Comparison of ENCODE assay signal across 13 mouse cellular contexts in the genomic region with DNA sequence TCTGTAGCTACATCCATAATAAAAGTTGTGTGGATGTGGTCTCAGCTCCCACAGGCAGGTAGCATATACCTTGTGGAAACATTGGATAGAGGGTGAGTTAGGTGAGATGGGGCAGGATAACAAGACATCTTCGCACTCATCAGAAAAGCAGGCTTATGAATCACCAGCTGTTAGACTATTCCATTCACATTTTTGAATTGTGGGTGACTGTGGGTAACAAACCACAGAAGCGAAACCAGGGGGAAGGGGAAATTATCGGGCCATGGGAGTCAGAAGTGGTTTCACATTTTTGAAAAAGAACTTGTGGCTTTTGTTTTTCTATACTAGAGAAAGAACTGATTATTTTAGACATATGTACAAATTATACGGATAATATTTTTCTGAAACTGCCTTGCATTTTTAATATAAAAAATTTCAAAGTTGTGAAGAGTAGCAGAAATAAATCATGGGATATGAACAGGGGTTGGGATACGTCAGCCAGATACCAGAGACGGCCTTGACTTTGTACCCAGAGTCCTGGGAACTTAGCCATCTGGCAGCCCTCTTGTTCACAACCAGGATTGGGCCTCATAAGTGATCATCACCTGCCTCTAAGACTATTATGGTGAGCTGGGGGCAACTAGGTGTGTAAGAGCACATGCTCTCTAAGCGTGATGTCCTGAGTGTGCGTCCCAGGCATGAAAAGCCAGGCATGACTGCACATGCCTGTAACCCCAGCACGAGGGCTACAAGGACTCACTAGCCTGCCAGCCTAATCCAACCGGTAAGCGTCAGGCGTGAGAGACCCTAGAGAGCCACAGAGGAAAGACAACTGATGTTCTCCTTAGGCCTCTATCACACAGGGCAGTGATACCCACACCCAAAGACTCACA. TPM values are rescaled to one million over a fixed set of nuclear protein-coding genes. Genes with fewer than 3 reads are reported as not detected.
DNase-seq lines count a peak whose midpoint lies in the region; ATAC-seq and TF ChIP-seq lines count a peak whose summit lies in the region.
"Had no signal": no experiment of that assay in that cellular context is flagged by ENCODE, and none has a peak within 500 bp of the region (broad histone marks: within the 10 kb centered on the region; RNA-seq: fewer than 3 reads in every experiment).

No protein-coding gene starts in this region.

- WGBS in hindbrain, postnatal 0 days: 86% methylated on average over 12 of the region's 12 CpGs

- H3K36me3 ChIP-seq in hindbrain, postnatal 0 days (ENCODE audit: insufficient read depth, low read length): no peaks in the 10 kb centered on the region
- H3K36me3 ChIP-seq: neural tube, embryonic 12.5 days had no signal

- H3K9ac ChIP-seq in hindbrain, postnatal 0 days (replicated peaks; ENCODE audit: low read length): no peak overlapping the region
- H3K9ac ChIP-seq: neural tube, embryonic 12.5 days had no signal

- H3K27me3 ChIP-seq in hindbrain, postnatal 0 days (ENCODE audit: insufficient read depth, low read length): no peaks in the 10 kb centered on the region
- H3K27me3 ChIP-seq: neural tube, embryonic 12.5 days had no signal

- ATAC-seq in hindbrain, postnatal 0 days: no peak
- no peak for ATAC-seq in inflammation-experienced regulatory T-cells, adult 6 months

- no peaks in the 10 kb centered on the region for H3K9me3 ChIP-seq in hindbrain, postnatal 0 days (ENCODE audit: low read length)
- H3K9me3 ChIP-seq: neural tube, embryonic 12.5 days had no signal

- intact Hi-C loops in heart, postnatal 14 days (cut with DNase I): loop anchor here (5.0 kb wide), 2 partner anchors 164 to 244 kb away; no protein-coding TSS in a partner anchor
- intact Hi-C loops in left cerebral cortex, postnatal 4 days (cut with DNase I): no loop called here

- peak; percentile 91 for DNase-seq in heart, adult 11 months
- DNase-seq in heart, postnatal 14 days: no peak
- DNase-seq in ovary, postnatal 36 days (ENCODE audit: low spot score): peak; percentile 39
- DNase-seq in ovary, postnatal 10 days (ENCODE audit: low spot score): no peak
- peak; percentile 25 for DNase-seq in induced T-regulatory cell, adult 2 months (ENCODE audit: low read depth)
- DNase-seq in hindbrain, postnatal 0 days (ENCODE audit: low spot score): no peak
- DNase-seq in left cerebral cortex, postnatal 4 days: no peak
- DNase-seq: heart, postnatal 36 days; layer of hippocampus, adult 9-11 months; lung, postnatal 4 days; right cerebral cortex, adult 18-20 months had no signal

- H3K4me3 ChIP-seq in hindbrain, postnatal 0 days (ENCODE audit: low read length): no peak overlapping the region
- H3K4me3 ChIP-seq: neural tube, embryonic 12.5 days had no signal

- no peaks in the 10 kb centered on the region for H3K4me1 ChIP-seq in hindbrain, postnatal 0 days (ENCODE audit: insufficient read depth, low read length)
- H3K4me1 ChIP-seq: neural tube, embryonic 12.5 days had no signal

- no peak overlapping the region for H3K27ac ChIP-seq in hindbrain, postnatal 0 days
- H3K27ac ChIP-seq: neural tube, embryonic 12.5 days had no signal

- TF ChIP-seq CTCF in hindbrain, postnatal 0 days (IDR thresholded peaks at IDR 0.05; ENCODE audit: low read depth): no peak

- H3K4me2 ChIP-seq in hindbrain, postnatal 0 days (ENCODE audit: low read depth, low read length): no peak overlapping the region
- H3K4me2 ChIP-seq: neural tube, embryonic 12.5 days had no signal

RNA-seq across cellular contexts. Expression of a gene that starts 14.0 kb away (rescaled TPM):
- total RNA-seq in heart, postnatal 14 days (2021): 100 to 1,000 TPM; 105 to 111 TPM
- total RNA-seq in hindbrain, postnatal 0 days (2014; rRNA removed): 18.8 and 22.4 TPM in 2 replicates
- polyA plus RNA-seq in hindbrain, postnatal 0 days (2015; fragmentation: Nextera tagmentation; extraction: Ambion mirVana): 8.0 and 8.2 TPM in 2 replicates
- 10 to 100 TPM; 50.1 to 81.8 (median 79.3) TPM for polyA plus RNA-seq in inflammation-experienced regulatory T-cells, adult 6 months (2017; shearing (Covaris generic))
- 10 to 100 TPM; 53.0 to 56.1 TPM for total RNA-seq in left cerebral cortex, postnatal 4 days (2021)

RNA-seq across cellular contexts. Expression of a gene that starts 30.6 kb away (rescaled TPM):
- 1 to 10 TPM; 6.1 to 8.2 TPM for total RNA-seq in heart, postnatal 14 days (2021)
- 1.3 and 2.0 TPM in 2 replicates for total RNA-seq in hindbrain, postnatal 0 days (2014; rRNA removed)
- polyA plus RNA-seq in hindbrain, postnatal 0 days (2015; fragmentation: Nextera tagmentation; extraction: Ambion mirVana): 0.28 and 0.37 TPM in 2 replicates
- polyA plus RNA-seq in inflammation-experienced regulatory T-cells, adult 6 months (2017; shearing (Covaris generic)): not detected
- total RNA-seq in left cerebral cortex, postnatal 4 days (2021): 1 to 10 TPM in 1 of 2 experiments, under 1 TPM in 1; 0.91 to 1.3 TPM

Comparison
In these comparisons a context has a peak if more than half of its experiments do, and no peak if none do; other contexts are left out.
1. DNase-seq: peak in heart, adult 11 months (single experiment), ovary, postnatal 36 days (single experiment) and induced T-regulatory cell, adult 2 months (single experiment); none in heart, postnatal 14 days (0 of 2), ovary, postnatal 10 days (single experiment), hindbrain, postnatal 0 days (single experiment) and left cerebral cortex, postnatal 4 days (single experiment).